Mouse (Mus musculus) forebrain, embryonic 16.5 days (tissue): ENCODE measurements at regions not wholly inside any gene's neighbourhood (a gene's known extent, or its start where the extent isn't known, plus 50 kb on each side); places are given as distances from the start of the nearest gene placed in this dataset.

Experiments
- ATAC-seq: fragments of 200-750 bp; cut with Nextera tagmentation; 2 replicates; pipeline ENCODE4 v1.8.0; 2017; ENCODE audit warnings: mild to moderate bottlenecking, moderate library complexity
- H3K27ac ChIP-seq: fragments of 300-500 bp; sonication (generic); 2 replicates; pipeline ENCODE4 v1.5.1; 2014; ENCODE audit warnings: low read length, control low read depth
- H3K27me3 ChIP-seq: fragments of 300-500 bp; sonication (generic); replicated peaks from 2 replicates; pipeline ENCODE4 v1.6.1; 2014; ENCODE audit warnings: low read length; ENCODE audit not compliant: control insufficient read depth, insufficient read depth
- H3K36me3 ChIP-seq: fragments of 300-500 bp; sonication (generic); 2 replicates; pipeline ENCODE4 v1.6.1; 2014; ENCODE audit not compliant: control insufficient read depth, insufficient read depth
- H3K4me1 ChIP-seq: fragments of 300-500 bp; sonication (generic); replicated peaks from 2 replicates; pipeline ENCODE4 v1.6.1; 2014; ENCODE audit warnings: low read length; ENCODE audit not compliant: control insufficient read depth, insufficient read depth
- H3K4me2 ChIP-seq: fragments of 300-500 bp; sonication (generic); 2 replicates; pipeline ENCODE4 v1.6.1; 2014; ENCODE audit warnings: mild to moderate bottlenecking, low read length, control low read depth
- H3K4me3 ChIP-seq: fragments of 300-500 bp; sonication (generic); replicated peaks from 2 replicates; pipeline ENCODE4 v1.5.1; 2014; ENCODE audit warnings: mild to moderate bottlenecking, low read length, control low read depth
- H3K9ac ChIP-seq: fragments of 300-500 bp; sonication (generic); replicated peaks from 2 replicates; pipeline ENCODE4 v1.6.1; 2014; ENCODE audit warnings: low read depth, low read length, control low read depth
- H3K9me3 ChIP-seq: fragments of 300-500 bp; sonication (generic); 2 replicates; pipeline ENCODE4 v1.6.1; 2016; ENCODE audit warnings: low read length; ENCODE audit not compliant: control insufficient read depth
- WGBS: fragments of 180-500 bp; shearing (Covaris S2); extraction: QIAGEN DNeasy Blood & Tissue Kit; methylation state at CpG from one replicate; pipeline ENCODE4 v1.1.7; 2014; 5-methylcytosine and 5-hydroxymethylcytosine counted together

DNA sequence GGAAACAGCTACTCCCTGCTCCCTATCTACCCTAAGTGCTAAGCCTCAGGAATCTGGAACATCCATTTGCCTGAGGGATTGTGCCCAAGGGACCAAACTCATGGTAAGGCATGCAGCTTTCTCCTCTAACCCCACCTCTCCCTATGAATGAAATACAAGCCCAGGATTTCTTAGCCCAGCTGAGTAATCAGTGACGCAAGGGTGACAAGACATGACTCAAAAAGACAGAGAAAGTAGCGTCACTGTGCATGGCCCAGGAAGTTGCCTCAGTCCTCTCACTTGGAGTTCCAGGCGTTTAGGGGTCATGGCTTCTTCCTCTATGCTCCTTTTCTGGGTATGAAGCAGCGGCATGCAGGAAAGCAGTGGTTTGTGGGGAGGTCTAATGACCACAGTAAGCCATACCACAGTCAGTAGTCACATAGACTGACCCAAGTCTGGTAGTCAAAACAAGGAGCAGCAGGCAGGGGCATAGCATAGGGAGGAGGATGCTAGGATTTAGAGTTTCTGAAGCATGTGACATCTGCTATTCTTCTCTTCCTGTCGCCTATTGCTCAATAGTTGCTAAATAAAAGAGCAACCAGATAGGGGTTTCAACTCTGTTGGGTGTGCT is 78.7 kb upstream of the Cd93 start:
- no peak overlapping the region for H3K9ac ChIP-seq
- H3K36me3 ChIP-seq, result no peaks in the 10 kb centered on the region
- WGBS, result 76% methylated on average over 5 of the region's 5 CpGs
- no peaks in the 10 kb centered on the region for H3K27me3 ChIP-seq
- H3K4me2 ChIP-seq, result no peak overlapping the region
- H3K4me1 ChIP-seq, result no peaks in the 10 kb centered on the region
- H3K9me3 ChIP-seq, result no peaks in the 10 kb centered on the region
- no peak overlapping the region for H3K4me3 ChIP-seq
- ATAC-seq, result no peak
- H3K27ac ChIP-seq, result no peak overlapping the region

GRCm38 (mm10) chr2:148520291-148520690 is 76.9 kb upstream of the Cd93 start:
- WGBS, result 88% methylated on average over 7 of the region's 7 CpGs

GRCm38 (mm10) chr2:148519689-148520290 is 76.4 kb upstream of the Cd93 start:
- Histone ChIP-seq H3K4me1 (no peaks in the 10 kb centered on the region), H3K36me3 (no peaks in the 10 kb centered on the region), H3K9me3 (no peaks in the 10 kb centered on the region), H3K9ac (no peak overlapping the region), H3K27ac (no peak overlapping the region), H3K4me3 (no peak overlapping the region), H3K27me3 (no peaks in the 10 kb centered on the region), H3K4me2 (no peak overlapping the region)
- no peak for ATAC-seq
- 76% methylated on average over 10 of the region's 10 CpGs for WGBS

More at GRCm38 (mm10) chr2:148520291-148520690, 76.9 kb upstream of the Cd93 start:
- Histone ChIP-seq H3K4me2 (no peak overlapping the region), H3K4me3 (no peak overlapping the region), H3K36me3 (no peaks in the 10 kb centered on the region), H3K9me3 (no peaks in the 10 kb centered on the region), H3K27me3 (no peaks in the 10 kb centered on the region), H3K27ac (no peak overlapping the region), H3K4me1 (no peaks in the 10 kb centered on the region), H3K9ac (no peak overlapping the region)
- no peak for ATAC-seq

GRCm38 (mm10) chr2:148517906-148518305 is 74.5 kb upstream of the Cd93 start:
- H3K36me3 ChIP-seq, result no peaks in the 10 kb centered on the region
- H3K4me3 ChIP-seq, result no peak overlapping the region
- no peak overlapping the region for H3K4me2 ChIP-seq
- H3K9me3 ChIP-seq, result no peaks in the 10 kb centered on the region
- no peak overlapping the region for H3K9ac ChIP-seq
- no peak overlapping the region for H3K27ac ChIP-seq
- H3K4me1 ChIP-seq, result no peaks in the 10 kb centered on the region
- WGBS, result 57% methylated on average over 1 of the region's 1 CpGs
- no peaks in the 10 kb centered on the region for H3K27me3 ChIP-seq
- no peak for ATAC-seq

DNA sequence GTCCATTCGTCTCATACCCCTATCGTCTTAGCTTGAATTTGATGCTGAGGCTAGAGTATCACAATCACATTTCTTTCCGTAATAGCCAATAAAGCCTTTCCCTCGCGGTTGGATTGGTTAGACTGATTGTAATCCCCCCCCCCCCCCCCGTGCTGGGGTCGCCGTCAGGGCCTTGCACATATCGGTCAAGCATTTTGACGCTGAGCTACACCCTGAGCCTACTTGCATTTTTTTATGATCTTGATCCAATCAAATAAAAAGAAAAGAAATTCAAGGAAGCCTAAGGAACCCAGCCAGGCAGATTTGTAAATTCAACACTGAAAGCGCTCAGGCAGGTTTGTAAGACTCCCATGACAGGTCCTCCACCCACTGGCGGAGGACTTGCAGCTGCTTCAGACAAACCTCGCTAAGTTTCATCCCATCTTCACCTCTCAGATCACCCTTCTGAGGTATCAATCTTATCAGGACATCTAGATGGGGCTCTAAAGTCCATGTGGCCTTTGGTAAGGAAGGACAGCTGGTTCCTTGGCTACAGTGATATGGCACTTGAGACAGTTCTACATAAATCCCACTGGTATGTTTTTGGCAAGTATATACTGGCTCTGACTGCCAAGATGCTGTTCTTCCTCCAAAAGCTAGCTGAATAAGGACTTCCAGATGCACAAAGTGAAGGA is 66.8 kb upstream of the Cd93 start:
- Histone ChIP-seq H3K36me3 (no peaks in the 10 kb centered on the region), H3K9ac (no peak overlapping the region), H3K9me3 (no peaks in the 10 kb centered on the region), H3K4me3 (no peak overlapping the region), H3K27me3 (no peaks in the 10 kb centered on the region), H3K4me2 (no peak overlapping the region), H3K4me1 (no peaks in the 10 kb centered on the region), H3K27ac (no peak overlapping the region)
- 81% methylated on average over 13 of the region's 13 CpGs for WGBS
- ATAC-seq, result no peak

- 93% methylated on average over 4 of the region's 4 CpGs for WGBS
- Histone ChIP-seq H3K4me2 (no peak overlapping the region), H3K4me3 (no peak overlapping the region), H3K27ac (no peak overlapping the region), H3K9ac (no peak overlapping the region), H3K36me3 (no peaks in the 10 kb centered on the region), H3K4me1 (no peaks in the 10 kb centered on the region), H3K27me3 (no peaks in the 10 kb centered on the region), H3K9me3 (no peaks in the 10 kb centered on the region)
- no peak for ATAC-seq
Measured at GRCm38 (mm10) chr2:148509357-148509756, 66.0 kb upstream of the Cd93 start.

DNA sequence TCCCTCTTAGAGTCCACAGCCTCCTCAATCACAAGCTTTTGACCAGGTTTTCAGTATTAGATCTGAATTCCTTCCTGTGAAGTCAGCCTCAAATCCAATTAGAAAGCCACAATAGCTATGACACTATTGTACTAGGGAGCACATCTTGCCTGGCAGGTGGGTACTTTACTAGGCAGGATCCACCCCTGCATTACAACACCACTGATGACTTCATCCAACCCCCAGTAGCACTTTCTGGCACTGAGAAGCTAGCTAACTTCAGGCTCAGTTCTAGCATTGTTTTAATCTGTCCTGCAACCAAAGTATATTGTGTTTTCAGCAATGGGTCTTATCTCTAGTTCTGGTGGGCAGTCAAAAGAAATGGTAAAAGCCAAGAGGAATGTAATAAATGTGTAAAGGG is 64.2 kb upstream of the Cd93 start:
- H3K36me3 ChIP-seq, result no peaks in the 10 kb centered on the region
- H3K9ac ChIP-seq, result no peak overlapping the region
- H3K9me3 ChIP-seq, result no peaks in the 10 kb centered on the region
- H3K4me3 ChIP-seq, result no peak overlapping the region
- no peak overlapping the region for H3K27ac ChIP-seq
- H3K4me1 ChIP-seq, result no peaks in the 10 kb centered on the region
- no peak overlapping the region for H3K4me2 ChIP-seq
- ATAC-seq, result no peak
- no peaks in the 10 kb centered on the region for H3K27me3 ChIP-seq

DNA sequence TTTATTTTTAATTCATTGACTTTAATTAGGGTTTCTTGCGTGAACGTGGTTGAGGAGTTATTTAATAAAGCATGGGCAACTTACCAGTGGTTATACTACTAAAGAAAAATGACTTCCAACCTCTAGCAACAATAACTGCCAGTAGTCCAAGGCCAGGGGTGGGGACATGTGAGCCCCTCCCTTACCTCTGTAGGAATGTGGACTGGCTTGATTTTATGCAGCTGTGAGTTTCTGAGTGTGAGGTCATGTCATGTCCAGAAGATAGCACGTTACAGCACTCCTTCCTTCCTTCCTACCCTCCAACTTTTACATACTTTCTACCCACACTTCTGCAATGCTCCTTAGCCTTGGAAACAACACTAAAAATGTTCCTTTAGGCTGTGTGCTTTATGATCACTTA is 63.6 kb upstream of the Cd93 start:
- Histone ChIP-seq H3K27ac (no peak overlapping the region), H3K4me3 (no peak overlapping the region), H3K9ac (no peak overlapping the region), H3K4me1 (no peaks in the 10 kb centered on the region), H3K27me3 (no peaks in the 10 kb centered on the region), H3K36me3 (no peaks in the 10 kb centered on the region), H3K9me3 (no peaks in the 10 kb centered on the region), H3K4me2 (no peak overlapping the region)
- ATAC-seq, result no peak
- 75% methylated on average over 3 of the region's 3 CpGs for WGBS

DNA sequence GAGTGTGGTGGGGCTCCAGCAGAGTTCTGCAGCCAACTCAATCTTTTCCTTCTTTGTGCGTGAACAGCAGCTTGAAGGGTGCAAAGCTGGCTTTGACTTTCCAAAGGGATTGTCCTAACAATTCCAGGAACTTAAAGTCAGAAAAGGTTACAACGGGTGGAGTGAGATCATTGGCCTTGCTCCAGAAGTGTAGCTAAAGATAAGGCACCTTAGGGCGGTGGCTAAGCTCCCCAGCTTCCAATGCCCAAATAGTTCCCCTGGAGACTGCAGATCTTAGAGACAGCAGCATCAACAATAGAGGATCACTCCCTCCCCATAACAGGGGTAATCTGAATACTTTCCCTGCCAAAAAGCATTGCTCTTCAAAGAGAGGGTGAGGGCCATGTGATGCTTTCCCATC is 62.3 kb upstream of the Cd93 start:
- Histone ChIP-seq H3K4me1 (no peaks in the 10 kb centered on the region), H3K27me3 (no peaks in the 10 kb centered on the region), H3K9me3 (no peaks in the 10 kb centered on the region), H3K36me3 (no peaks in the 10 kb centered on the region), H3K4me2 (no peak overlapping the region), H3K9ac (no peak overlapping the region), H3K27ac (no peak overlapping the region), H3K4me3 (no peak overlapping the region)
- WGBS, result 82% methylated on average over 3 of the region's 3 CpGs
- ATAC-seq, result no peak
